Mouse (Mus musculus) liver, postnatal 0 days (tissue): ENCODE data around the gene Thada.

Experiments
- CTCF ChIP-seq: sonication (generic); IDR thresholded peaks from 2 replicates; pipeline ENCODE4 v1.5.1; 2016; ENCODE audit warnings: antibody characterized with exemption, low read depth
- EP300 ChIP-seq: IDR thresholded peaks from 2 replicates; pipeline ENCODE4 v1.6.1; 2016; ENCODE audit warnings: antibody characterized with exemption, low read depth, mild to moderate bottlenecking

DNA sequence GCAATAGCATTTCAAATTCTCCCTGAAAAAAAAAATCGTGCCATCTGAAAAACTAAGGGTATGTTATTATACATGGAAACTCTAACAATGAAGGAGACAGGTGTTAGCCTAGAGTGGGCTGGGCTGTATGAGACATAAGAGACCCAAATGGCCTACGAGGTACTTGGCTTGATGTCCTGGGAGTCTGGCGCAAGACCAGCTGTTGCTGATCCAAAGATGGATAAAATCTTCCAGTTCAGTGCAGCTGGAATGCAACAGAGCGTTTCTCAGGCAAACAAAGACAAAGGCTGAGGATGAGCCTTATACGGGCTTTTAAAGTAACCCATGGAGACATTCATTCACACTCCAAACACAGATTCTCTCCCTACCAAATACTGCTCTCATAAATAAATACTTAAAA is 32.6 kb upstream of the Thada start:
- TF ChIP-seq CTCF (no peak), EP300 (no peak)
